Mouse (Mus musculus): ENCODE results near the gene Dmrtc2. TPM values are rescaled to one million over a fixed set of nuclear protein-coding genes. Genes with fewer than 3 reads are reported as not detected.

Gene Dmrtc2
- polyA plus RNA-seq, 1 experiment from 2014 or later, result not detected

- Histone ChIP-seq H3K4me1 (replicated peaks) (peaks cover 42% of the 10 kb centered on the region), H3K36me3 (peaks cover 15% of the 10 kb centered on the region), H3K27ac (peak overlapping the region; percentile 83), H3K9me3 (no peaks in the 10 kb centered on the region), H3K9ac (replicated peaks) (peak overlapping the region; percentile 75), H3K4me3 (replicated peaks) (peak overlapping the region; percentile 68), H3K4me2 (replicated peaks) (peak overlapping the region; percentile 82), H3K27me3 (no peaks in the 10 kb centered on the region)
- peak; percentile 35 for ATAC-seq
- 22% methylated on average over 3 of the region's 3 CpGs for WGBS
Measured at GRCm38 (mm10) chr7:24904936-24905335, 35.1 kb downstream of the Dmrtc2 start.

DNA sequence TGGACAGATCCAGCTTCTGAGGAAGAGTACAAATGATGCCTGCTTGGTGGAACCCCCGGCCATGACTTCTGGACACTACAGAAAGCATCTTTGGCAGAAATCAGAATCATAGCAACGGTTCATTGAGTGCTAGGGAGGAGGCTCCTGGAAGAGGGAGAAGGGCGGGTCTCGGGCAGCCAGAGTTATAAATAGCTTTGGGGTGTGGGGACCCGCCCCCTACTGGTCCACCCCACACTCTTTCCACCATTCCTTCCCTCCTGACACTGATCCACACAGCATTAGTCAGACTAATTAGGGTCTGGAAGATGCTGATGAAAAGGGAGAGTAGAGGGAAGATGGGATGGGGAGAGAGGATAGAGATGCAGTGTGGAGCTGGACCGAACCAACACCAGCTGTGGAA lies 36.7 kb downstream of the Dmrtc2 start:
- H3K36me3 ChIP-seq, result peaks cover 22% of the 10 kb centered on the region
- H3K27ac ChIP-seq, result no peak overlapping the region
- no peak overlapping the region for H3K9ac ChIP-seq (replicated peaks)
- 47% methylated on average over 6 of the region's 6 CpGs for WGBS
- peaks cover 42% of the 10 kb centered on the region for H3K4me1 ChIP-seq (replicated peaks)
- H3K4me3 ChIP-seq (replicated peaks), result no peak overlapping the region
- no peaks in the 10 kb centered on the region for H3K9me3 ChIP-seq
- ATAC-seq, result no peak
- no peak overlapping the region for H3K4me2 ChIP-seq (replicated peaks)
- H3K27me3 ChIP-seq, result no peaks in the 10 kb centered on the region

DNA sequence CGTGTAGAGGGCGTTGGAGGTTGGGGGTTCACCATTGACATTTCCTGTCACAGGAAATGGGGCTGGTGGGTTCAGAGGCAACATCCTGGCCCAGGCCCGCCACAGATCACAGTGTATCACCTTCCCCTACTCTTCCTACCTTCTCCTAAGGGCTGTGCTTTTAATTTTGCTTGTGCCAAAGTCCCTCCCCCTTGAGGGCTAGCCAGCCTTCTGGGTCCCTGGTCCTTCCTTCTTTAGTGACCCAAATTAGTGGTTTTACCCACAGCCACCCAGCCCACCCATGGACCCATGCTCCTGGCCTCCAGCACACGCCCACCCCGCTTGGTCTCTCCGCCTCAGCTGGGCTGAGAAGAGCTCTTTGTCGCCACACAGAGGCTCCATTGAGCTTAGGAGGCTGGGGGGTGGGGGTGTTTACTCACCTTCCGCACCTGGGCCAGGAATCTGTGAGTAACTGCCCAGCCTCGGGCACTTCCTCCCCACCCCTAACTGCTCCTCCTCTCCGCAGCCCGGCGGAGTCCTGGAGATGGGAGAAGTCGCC lies 37.4 kb downstream of the Dmrtc2 start:
- 41% methylated on average over 13 of the region's 13 CpGs for WGBS
- Histone ChIP-seq H3K9me3 (no peaks in the 10 kb centered on the region), H3K4me2 (replicated peaks) (no peak overlapping the region), H3K36me3 (peaks cover 29% of the 10 kb centered on the region), H3K27ac (no peak overlapping the region), H3K27me3 (no peaks in the 10 kb centered on the region), H3K9ac (replicated peaks) (no peak overlapping the region; the same call in 1 of the 2 replicates), H3K4me1 (replicated peaks) (peaks cover 42% of the 10 kb centered on the region), H3K4me3 (replicated peaks) (no peak overlapping the region)
- no peak for ATAC-seq

DNA sequence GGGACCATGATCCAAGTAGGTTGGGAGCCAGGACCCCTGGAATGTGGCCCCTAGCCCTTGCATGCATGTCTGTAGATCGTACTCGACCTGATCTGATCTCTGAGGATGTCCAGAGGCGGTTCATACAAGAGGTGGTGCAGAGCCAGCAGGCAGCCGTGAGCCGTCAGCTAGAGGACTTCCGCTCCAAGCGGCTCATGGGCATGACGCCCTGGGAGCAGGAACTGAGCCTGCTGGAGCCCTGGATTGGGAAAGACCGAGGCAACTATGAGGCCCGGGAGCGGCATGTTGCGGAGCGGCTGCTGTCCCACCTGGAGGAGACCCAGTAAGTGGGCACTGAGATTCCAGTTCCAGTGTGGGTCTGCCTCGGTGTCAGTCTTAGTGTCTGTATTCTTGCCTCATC lies 42.6 kb downstream of the Dmrtc2 start:
- WGBS, result 95% methylated on average over 14 of the region's 14 CpGs
- Histone ChIP-seq H3K27me3 (no peaks in the 10 kb centered on the region), H3K36me3 (peaks cover 53% of the 10 kb centered on the region), H3K9me3 (no peaks in the 10 kb centered on the region), H3K4me1 (replicated peaks) (no peaks in the 10 kb centered on the region; the same call in 1 of the 2 replicates), H3K27ac (no peak overlapping the region), H3K4me2 (replicated peaks) (no peak overlapping the region), H3K4me3 (replicated peaks) (no peak overlapping the region), H3K9ac (replicated peaks) (no peak overlapping the region)
- ATAC-seq, result no peak

DNA sequence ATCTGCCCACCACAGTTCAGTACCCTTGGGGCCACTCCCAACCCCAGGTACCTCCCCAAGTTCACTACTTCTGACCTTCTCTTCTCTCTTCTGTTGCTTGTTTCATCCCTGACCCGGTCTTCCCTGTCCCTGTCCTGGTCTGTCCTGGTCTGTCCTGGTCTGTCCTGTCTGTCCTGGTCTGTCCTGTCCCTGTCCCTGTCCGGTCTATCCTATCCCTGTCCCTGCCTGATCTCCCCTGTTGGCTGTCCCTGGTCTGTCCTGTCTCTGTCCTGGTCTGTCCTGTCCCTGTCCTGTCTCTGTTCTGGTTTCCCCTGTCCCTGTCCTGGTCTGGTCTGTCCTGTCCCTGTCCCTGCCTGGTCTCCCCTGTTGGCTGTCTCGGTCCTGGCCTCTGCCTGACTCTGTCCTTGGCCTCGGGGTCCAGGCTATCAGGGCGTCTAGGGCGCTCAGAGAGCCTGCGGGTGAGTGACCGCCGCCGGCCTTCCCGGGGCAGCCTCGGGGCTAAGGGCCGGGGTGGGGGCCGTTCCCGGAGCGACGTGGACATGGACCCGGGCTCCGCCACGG lies 49.0 kb downstream of the Dmrtc2 start:
- Histone ChIP-seq H3K9me3 (no peaks in the 10 kb centered on the region), H3K36me3 (peaks cover 73% of the 10 kb centered on the region), H3K4me2 (replicated peaks) (no peak overlapping the region), H3K9ac (replicated peaks) (no peak overlapping the region), H3K27ac (no peak overlapping the region), H3K4me3 (replicated peaks) (no peak overlapping the region), H3K27me3 (no peaks in the 10 kb centered on the region), H3K4me1 (replicated peaks) (no peaks in the 10 kb centered on the region)
- peak; percentile 40; the same call in 1 of the 2 replicates for ATAC-seq
- 93% methylated on average over 20 of the region's 20 CpGs for WGBS

DNA sequence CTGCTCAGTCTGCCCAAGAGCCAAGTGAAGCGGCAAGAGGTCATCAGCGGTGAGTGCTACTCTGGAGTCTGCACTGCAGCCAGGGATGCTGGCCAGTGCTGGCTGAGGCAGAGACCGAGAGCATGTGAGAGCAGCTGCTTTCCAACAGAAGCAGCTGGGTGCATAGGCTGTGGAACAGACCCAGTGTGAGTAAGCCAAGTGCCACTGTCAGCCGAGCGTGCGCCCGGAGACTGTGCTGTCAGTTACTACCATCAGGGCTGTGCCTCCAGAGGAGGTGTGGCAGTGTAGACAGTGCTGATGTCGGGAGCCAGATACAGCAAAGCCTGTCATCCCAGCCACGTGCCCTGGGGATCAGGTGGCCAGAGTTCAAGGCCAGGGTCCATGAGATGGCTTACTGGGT lies 49.9 kb downstream of the Dmrtc2 start:
- Histone ChIP-seq H3K9ac (replicated peaks) (no peak overlapping the region), H3K36me3 (peaks cover 82% of the 10 kb centered on the region), H3K9me3 (no peaks in the 10 kb centered on the region), H3K27ac (no peak overlapping the region), H3K4me3 (replicated peaks) (no peak overlapping the region), H3K27me3 (no peaks in the 10 kb centered on the region), H3K4me2 (replicated peaks) (no peak overlapping the region), H3K4me1 (replicated peaks) (no peaks in the 10 kb centered on the region)
- WGBS, result 87% methylated on average over 9 of the region's 9 CpGs
- ATAC-seq, result no peak

Other genes with a start within 250 kb of the Dmrtc2 start
- gene Lypd3, start 233.5 kb upstream of the Dmrtc2 start, polyA plus RNA-seq (2015; fragmentation: Nextera tagmentation; extraction: Ambion mirVana), result not detected in 2 replicates
- 0.15 TPM in 1 of 2 replicates, not detected in the other for gene Tex101, start 193.4 kb upstream of the Dmrtc2 start, polyA plus RNA-seq (2015; fragmentation: Nextera tagmentation; extraction: Ambion mirVana)
- gene BC049730, start 160.8 kb upstream of the Dmrtc2 start, polyA plus RNA-seq (2015; fragmentation: Nextera tagmentation; extraction: Ambion mirVana), result not detected in 2 replicates
- gene Gm4763, start 143.1 kb upstream of the Dmrtc2 start, polyA plus RNA-seq (2015; fragmentation: Nextera tagmentation; extraction: Ambion mirVana), result not detected in 2 replicates
- gene Cd177, start 109.7 kb upstream of the Dmrtc2 start, polyA plus RNA-seq (2015; fragmentation: Nextera tagmentation; extraction: Ambion mirVana), result 0.26 and 0.34 TPM in 2 replicates
- not detected in 2 replicates for gene Ceacam10, start 92.9 kb upstream of the Dmrtc2 start, polyA plus RNA-seq (2015; fragmentation: Nextera tagmentation; extraction: Ambion mirVana)
- gene Gm9844, start 7.8 kb upstream of the Dmrtc2 start, polyA plus RNA-seq (2015; fragmentation: Nextera tagmentation; extraction: Ambion mirVana), result 28.4 and 41.5 TPM in 2 replicates
- not detected in 2 replicates for gene Lypd4, start 116 bp upstream of the Dmrtc2 start, polyA plus RNA-seq (2015; fragmentation: Nextera tagmentation; extraction: Ambion mirVana)
- gene Rps19, start 14.3 kb downstream of the Dmrtc2 start, polyA plus RNA-seq (2015; fragmentation: Nextera tagmentation; extraction: Ambion mirVana), result 1,308 and 1,443 TPM in 2 replicates
- gene Cd79a, start 27.3 kb downstream of the Dmrtc2 start, polyA plus RNA-seq (2015; fragmentation: Nextera tagmentation; extraction: Ambion mirVana), result 0.35 and 0.40 TPM in 2 replicates
- gene Arhgef1, start 32.9 kb downstream of the Dmrtc2 start, polyA plus RNA-seq (2015; fragmentation: Nextera tagmentation; extraction: Ambion mirVana), result 46.7 and 59.2 TPM in 2 replicates
- gene Gm4881, start 74.4 kb downstream of the Dmrtc2 start, polyA plus RNA-seq (2015; fragmentation: Nextera tagmentation; extraction: Ambion mirVana), result 5.7 and 6.4 TPM in 2 replicates
- 171 and 176 TPM in 2 replicates for gene Rabac1, start 102.7 kb downstream of the Dmrtc2 start, polyA plus RNA-seq (2015; fragmentation: Nextera tagmentation; extraction: Ambion mirVana)
- 189 and 195 TPM in 2 replicates for gene Atp1a3, start 135.9 kb downstream of the Dmrtc2 start, polyA plus RNA-seq (2015; fragmentation: Nextera tagmentation; extraction: Ambion mirVana)
- 14.0 and 19.4 TPM in 2 replicates for gene Grik5, start 202.3 kb downstream of the Dmrtc2 start, polyA plus RNA-seq (2015; fragmentation: Nextera tagmentation; extraction: Ambion mirVana)
- gene Zfp574, start 202.5 kb downstream of the Dmrtc2 start, polyA plus RNA-seq (2015; fragmentation: Nextera tagmentation; extraction: Ambion mirVana), result 36.1 and 36.4 TPM in 2 replicates

All from midbrain, embryonic 13.5 days (tissue).